Mouse (Mus musculus): Measurements from ENCODE around the gene Scgb1a1. TPM values are rescaled to one million over a fixed set of nuclear protein-coding genes. Genes with fewer than 3 reads are reported as not detected.

Scgb1a1 gene
- polyA plus RNA-seq, 2 experiments, result not detected

DNA sequence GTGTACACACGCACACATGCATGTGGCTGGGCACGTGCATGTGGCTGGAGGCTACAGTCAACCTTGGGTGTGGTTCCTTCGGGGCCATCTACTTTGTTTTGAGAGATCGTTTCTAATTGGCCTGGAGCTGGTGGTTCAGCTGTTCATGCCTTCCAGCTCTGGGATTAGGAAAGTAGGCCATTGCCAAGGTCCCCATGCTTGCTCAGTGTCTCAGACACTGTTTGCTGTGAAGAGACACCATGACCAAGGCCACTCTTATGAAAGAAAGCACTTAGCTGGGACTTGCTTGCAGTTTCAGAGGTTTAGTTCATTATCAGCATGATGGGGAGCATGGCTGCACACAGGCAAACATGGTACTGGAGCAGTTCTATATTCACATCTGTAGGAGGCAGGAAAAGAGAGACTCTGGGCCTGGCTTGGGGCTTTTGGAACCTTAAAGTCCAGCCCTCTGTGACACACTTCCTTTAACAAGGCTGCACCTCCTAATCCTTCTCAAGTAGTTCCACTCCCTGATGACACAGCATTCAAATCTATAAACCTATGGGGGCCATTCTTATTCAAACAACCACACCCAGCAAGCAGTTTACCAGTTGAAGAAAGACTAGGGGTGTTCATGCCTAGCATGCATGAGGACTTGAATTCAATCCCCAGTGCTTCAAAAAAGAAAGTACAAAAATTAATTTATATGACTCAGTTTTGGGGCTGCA, 38.6 kb downstream of the Scgb1a1 start:
- TF ChIP-seq POLR2A (IDR thresholded peaks at IDR 0.05; ENCODE audit: borderline replicate concordance, extremely low read depth, insufficient read depth, insufficient read length), result no peak
- Histone ChIP-seq H3K4me1 (ENCODE audit: control insufficient read depth, insufficient read depth, low read length) (peaks cover 15% of the 10 kb centered on the region), H3K9ac (ENCODE audit: low read depth, low read length, severe bottlenecking) (no peak overlapping the region), H3K27me3 (ENCODE audit: control insufficient read depth, insufficient read depth, low read length) (no peaks in the 10 kb centered on the region), H3K36me3 (ENCODE audit: control insufficient read depth, insufficient read depth, low read length) (no peaks in the 10 kb centered on the region), H3K9me3 (ENCODE audit: control insufficient read depth, low read length) (no peaks in the 10 kb centered on the region), H3K27ac (replicated peaks; ENCODE audit: low read depth, low read length) (no peak overlapping the region), H3K4me3 (replicated peaks; ENCODE audit: low read length) (no peak overlapping the region), H3K4me2 (replicated peaks; ENCODE audit: low read depth, low read length, severe bottlenecking) (no peak overlapping the region)
- DNase-seq (ENCODE audit: low spot score), result no peak
- 87% methylated on average over 4 of the region's 4 CpGs for WGBS
- no peak for ATAC-seq (ENCODE audit: low FRiP score, low read depth)

DNA sequence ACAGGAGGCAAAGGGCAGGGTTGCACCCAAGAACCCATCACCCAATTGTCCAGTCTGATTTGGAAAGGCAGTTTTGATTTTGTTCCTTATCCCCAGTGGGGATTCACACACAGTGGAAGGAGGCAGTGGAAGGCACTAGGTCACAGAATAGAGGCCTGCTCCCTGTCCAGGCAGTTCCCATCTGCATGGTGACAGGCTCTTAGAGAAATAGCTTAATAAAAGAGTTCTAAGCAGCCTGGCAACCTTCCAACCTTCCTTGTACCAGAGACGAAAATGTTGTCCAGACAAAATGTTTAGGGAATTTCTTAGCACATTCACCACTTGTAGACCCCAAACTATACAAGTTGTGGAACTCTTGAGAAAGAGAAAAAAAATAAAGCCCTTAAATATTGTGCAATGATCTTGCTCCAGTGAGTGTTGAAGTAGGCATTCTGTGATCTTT, 39.8 kb downstream of the Scgb1a1 start:
- ATAC-seq (ENCODE audit: low FRiP score, low read depth) (no peak), DNase-seq (ENCODE audit: low spot score) (peak; percentile 58)
- H3K9me3 ChIP-seq (ENCODE audit: control insufficient read depth, low read length), result no peaks in the 10 kb centered on the region
- no peak overlapping the region for H3K9ac ChIP-seq (ENCODE audit: low read depth, low read length, severe bottlenecking)
- no peak overlapping the region for H3K4me3 ChIP-seq (replicated peaks; ENCODE audit: low read length)
- peaks cover 9% of the 10 kb centered on the region for H3K4me1 ChIP-seq (ENCODE audit: control insufficient read depth, insufficient read depth, low read length)
- TF ChIP-seq POLR2A (IDR thresholded peaks at IDR 0.05; ENCODE audit: borderline replicate concordance, extremely low read depth, insufficient read depth, insufficient read length), result no peak
- no peak overlapping the region for H3K27ac ChIP-seq (replicated peaks; ENCODE audit: low read depth, low read length)
- no peaks in the 10 kb centered on the region for H3K36me3 ChIP-seq (ENCODE audit: control insufficient read depth, insufficient read depth, low read length)
- 10% methylated on average over 1 of the region's 1 CpGs for WGBS
- H3K4me2 ChIP-seq (replicated peaks; ENCODE audit: low read depth, low read length, severe bottlenecking), result no peak overlapping the region
- no peaks in the 10 kb centered on the region for H3K27me3 ChIP-seq (ENCODE audit: control insufficient read depth, insufficient read depth, low read length)

DNA sequence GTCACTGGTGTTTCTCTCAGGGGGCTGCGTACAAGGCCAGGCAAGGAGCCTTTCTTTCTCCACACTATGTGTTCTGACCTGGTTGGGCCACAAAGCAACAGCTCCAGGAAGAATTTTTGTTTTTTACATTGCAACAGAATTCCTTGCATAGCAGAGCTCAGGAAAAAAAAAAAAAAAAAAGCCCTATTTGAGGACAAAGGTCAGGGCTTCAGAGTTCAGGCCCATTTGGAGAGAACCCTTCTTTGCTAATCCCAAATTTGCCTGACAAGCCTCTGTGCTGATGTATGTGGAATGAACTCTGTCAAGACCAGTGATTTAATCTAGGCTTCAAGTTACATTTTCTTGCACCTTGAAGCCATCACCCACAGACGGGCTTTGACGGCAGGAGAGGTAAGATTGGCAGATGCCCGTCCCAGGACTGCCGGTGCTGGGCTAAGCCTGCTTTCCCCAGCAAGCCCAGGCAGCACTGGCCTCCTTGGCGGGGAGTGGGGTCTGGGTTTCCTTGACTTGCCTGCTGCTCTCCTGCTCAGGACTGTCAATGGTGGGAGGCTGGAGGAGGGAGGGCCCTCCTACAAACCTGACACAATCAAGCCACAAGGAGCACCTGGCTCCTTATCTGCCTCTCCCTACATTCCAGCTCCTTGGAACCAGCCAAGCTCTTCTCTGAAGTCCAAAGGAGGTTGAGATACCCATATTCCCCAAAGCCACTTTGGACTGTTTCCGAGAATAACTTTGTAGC, 40.4 kb downstream of the Scgb1a1 start:
- Histone ChIP-seq H3K4me3 (replicated peaks; ENCODE audit: low read length) (no peak overlapping the region), H3K27ac (replicated peaks; ENCODE audit: low read depth, low read length) (no peak overlapping the region), H3K9ac (ENCODE audit: low read depth, low read length, severe bottlenecking) (no peak overlapping the region), H3K9me3 (ENCODE audit: control insufficient read depth, low read length) (no peaks in the 10 kb centered on the region), H3K4me2 (replicated peaks; ENCODE audit: low read depth, low read length, severe bottlenecking) (no peak overlapping the region), H3K4me1 (ENCODE audit: control insufficient read depth, insufficient read depth, low read length) (peaks cover 3% of the 10 kb centered on the region; the same call in 1 of the 2 replicates), H3K27me3 (ENCODE audit: control insufficient read depth, insufficient read depth, low read length) (no peaks in the 10 kb centered on the region), H3K36me3 (ENCODE audit: control insufficient read depth, insufficient read depth, low read length) (no peaks in the 10 kb centered on the region)
- WGBS, result 52% methylated on average over 7 of the region's 7 CpGs
- DNase-seq (ENCODE audit: low spot score) (no peak), ATAC-seq (ENCODE audit: low FRiP score, low read depth) (no peak)
- no peak for TF ChIP-seq POLR2A (IDR thresholded peaks at IDR 0.05; ENCODE audit: borderline replicate concordance, extremely low read depth, insufficient read depth, insufficient read length)

DNA sequence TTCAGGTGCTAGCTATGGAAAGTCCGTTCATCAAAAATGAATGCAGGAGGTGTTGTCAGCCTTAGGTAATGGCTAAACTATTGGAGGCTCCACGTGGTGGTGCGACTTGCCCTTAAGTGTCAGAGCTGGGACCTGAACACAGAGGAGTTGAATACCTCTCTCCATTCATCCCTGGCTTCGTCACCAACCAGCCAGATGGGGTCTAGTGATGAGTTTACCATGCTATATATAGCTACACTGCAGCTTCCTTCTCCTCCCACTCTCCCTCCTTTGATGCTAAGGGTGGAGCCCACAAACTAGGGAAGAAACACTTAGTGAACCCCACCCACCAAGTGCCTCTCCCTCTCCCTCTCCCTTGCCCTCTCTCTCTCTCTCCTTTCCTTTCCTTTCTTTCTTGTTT, 43.5 kb downstream of the Scgb1a1 start:
- Histone ChIP-seq H3K4me2 (replicated peaks; ENCODE audit: low read depth, low read length, severe bottlenecking) (no peak overlapping the region), H3K9me3 (ENCODE audit: control insufficient read depth, low read length) (no peaks in the 10 kb centered on the region), H3K4me1 (ENCODE audit: control insufficient read depth, insufficient read depth, low read length) (0 out of 2 replicates have a peak, but pooled peaks cover 2% of the 10 kb centered on the region), H3K9ac (ENCODE audit: low read depth, low read length, severe bottlenecking) (no peak overlapping the region), H3K36me3 (ENCODE audit: control insufficient read depth, insufficient read depth, low read length) (no peaks in the 10 kb centered on the region), H3K4me3 (replicated peaks; ENCODE audit: low read length) (no peak overlapping the region), H3K27me3 (ENCODE audit: control insufficient read depth, insufficient read depth, low read length) (no peaks in the 10 kb centered on the region), H3K27ac (replicated peaks; ENCODE audit: low read depth, low read length) (no peak overlapping the region)
- ATAC-seq (ENCODE audit: low FRiP score, low read depth) (no peak), DNase-seq (ENCODE audit: low spot score) (no peak)
- no peak for TF ChIP-seq POLR2A (IDR thresholded peaks at IDR 0.05; ENCODE audit: borderline replicate concordance, extremely low read depth, insufficient read depth, insufficient read length)
- WGBS, result 56% methylated on average over 4 of the region's 4 CpGs

DNA sequence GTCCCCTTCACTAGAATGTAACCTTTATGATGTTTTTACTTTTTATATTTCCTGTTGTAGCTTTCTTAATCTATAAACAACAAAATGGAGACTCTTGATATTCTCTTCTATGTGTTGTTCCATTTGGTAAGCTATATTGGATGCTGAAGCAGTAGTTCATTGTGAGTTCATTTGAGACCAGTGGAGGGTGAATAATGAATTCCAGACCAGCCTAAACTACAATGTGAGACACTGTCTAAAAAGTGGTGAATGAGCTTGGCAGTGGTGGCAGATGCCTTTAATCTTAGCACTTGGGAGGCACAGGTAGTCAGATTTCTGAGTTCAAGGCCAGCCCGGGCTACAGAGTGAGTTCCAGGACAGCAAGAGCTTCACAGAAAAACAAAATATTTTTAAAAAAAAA, 44.6 kb downstream of the Scgb1a1 start:
- no peaks in the 10 kb centered on the region for H3K36me3 ChIP-seq (ENCODE audit: control insufficient read depth, insufficient read depth, low read length)
- 0 out of 2 replicates have a peak, but pooled peaks cover 2% of the 10 kb centered on the region for H3K4me1 ChIP-seq (ENCODE audit: control insufficient read depth, insufficient read depth, low read length)
- ATAC-seq (ENCODE audit: low FRiP score, low read depth) (no peak), DNase-seq (ENCODE audit: low spot score) (no peak)
- no peak overlapping the region for H3K27ac ChIP-seq (replicated peaks; ENCODE audit: low read depth, low read length)
- H3K27me3 ChIP-seq (ENCODE audit: control insufficient read depth, insufficient read depth, low read length), result no peaks in the 10 kb centered on the region
- 66% methylated on average over 1 of the region's 1 CpGs for WGBS
- H3K9ac ChIP-seq (ENCODE audit: low read depth, low read length, severe bottlenecking), result no peak overlapping the region
- no peak overlapping the region for H3K4me3 ChIP-seq (replicated peaks; ENCODE audit: low read length)
- no peak overlapping the region for H3K4me2 ChIP-seq (replicated peaks; ENCODE audit: low read depth, low read length, severe bottlenecking)
- no peaks in the 10 kb centered on the region for H3K9me3 ChIP-seq (ENCODE audit: control insufficient read depth, low read length)
- no peak for TF ChIP-seq POLR2A (IDR thresholded peaks at IDR 0.05; ENCODE audit: borderline replicate concordance, extremely low read depth, insufficient read depth, insufficient read length)

Data from limb, embryonic 14.5 days (tissue).